Mouse (Mus musculus) erythroid progenitor cell, adult 5-6 weeks (primary cell): Measurements from ENCODE around the gene Ints11. TPM values are rescaled to one million over a fixed set of nuclear protein-coding genes. Genes with fewer than 3 reads are reported as not detected.

Experiments
- ATAC-seq: replicated peaks from 2 replicates; pipeline ENCODE4 v1.8.0; 2016; ENCODE audit warnings: moderate number of reproducible peaks, mild to moderate bottlenecking, moderate TSS enrichment, inconsistent platforms; ENCODE audit not compliant: poor library complexity, low FRiP score, severe bottlenecking
- total RNA-seq, 2 experiments: library from RNA; stranded (forward) in 1 of 2; stranded (reverse) in 1 of 2; fragments of 150-400 nt in 1 of 2; fragments of 186-747, 209-891 nt in 1 of 2; gene quantifications; 2 replicates each; pipeline versions ENCODE4 v1.2.3 to v1.2.4; 2015 to 2017; ENCODE audit warnings: low replicate concordance in 2 of 2

Gene Ints11
- total RNA-seq, 2 experiments from 2014 or later, result 7.9 to 14.7 TPM

- ATAC-seq, result no peak
Measured at GRCm38 (mm10) chr4:155891011-155891471, 21.7 kb downstream of the Ints11 start.

DNA sequence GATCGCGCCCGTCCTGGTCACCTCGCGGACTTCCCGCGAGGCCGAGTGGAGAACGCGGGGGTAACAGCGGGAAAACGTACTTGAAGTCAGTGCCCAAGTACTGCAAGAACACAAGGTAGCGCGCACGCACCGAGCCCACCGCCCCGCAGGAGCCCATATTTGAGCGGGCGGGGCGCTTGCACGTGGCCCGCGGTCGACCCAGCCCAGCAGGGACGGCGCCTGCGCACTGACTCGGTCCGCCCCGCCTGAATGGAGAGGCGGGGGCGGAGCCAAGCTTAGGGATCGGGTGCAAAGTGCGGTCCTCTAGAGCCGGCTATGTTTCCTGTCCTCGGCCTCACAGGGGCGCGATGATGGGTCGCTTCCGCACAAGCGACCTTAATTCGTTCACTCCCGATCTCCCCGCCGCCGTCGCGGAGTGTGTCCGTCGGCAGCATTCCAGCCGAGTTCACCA is 22.2 kb downstream of the Ints11 start, which contains the start of the genes Pusl1 and Acap3:
Gene Pusl1 (minus strand): TSS at position 231 of the 451 bp plus-strand sequence.
Gene Acap3 (plus strand): TSS at position 272 of the 451 bp plus-strand sequence.
- ATAC-seq, result peak; percentile 62

GRCm38 (mm10) chr4:155892017-155892416 is 22.7 kb downstream of the Ints11 start:
- ATAC-seq, result peak; percentile 66

DNA sequence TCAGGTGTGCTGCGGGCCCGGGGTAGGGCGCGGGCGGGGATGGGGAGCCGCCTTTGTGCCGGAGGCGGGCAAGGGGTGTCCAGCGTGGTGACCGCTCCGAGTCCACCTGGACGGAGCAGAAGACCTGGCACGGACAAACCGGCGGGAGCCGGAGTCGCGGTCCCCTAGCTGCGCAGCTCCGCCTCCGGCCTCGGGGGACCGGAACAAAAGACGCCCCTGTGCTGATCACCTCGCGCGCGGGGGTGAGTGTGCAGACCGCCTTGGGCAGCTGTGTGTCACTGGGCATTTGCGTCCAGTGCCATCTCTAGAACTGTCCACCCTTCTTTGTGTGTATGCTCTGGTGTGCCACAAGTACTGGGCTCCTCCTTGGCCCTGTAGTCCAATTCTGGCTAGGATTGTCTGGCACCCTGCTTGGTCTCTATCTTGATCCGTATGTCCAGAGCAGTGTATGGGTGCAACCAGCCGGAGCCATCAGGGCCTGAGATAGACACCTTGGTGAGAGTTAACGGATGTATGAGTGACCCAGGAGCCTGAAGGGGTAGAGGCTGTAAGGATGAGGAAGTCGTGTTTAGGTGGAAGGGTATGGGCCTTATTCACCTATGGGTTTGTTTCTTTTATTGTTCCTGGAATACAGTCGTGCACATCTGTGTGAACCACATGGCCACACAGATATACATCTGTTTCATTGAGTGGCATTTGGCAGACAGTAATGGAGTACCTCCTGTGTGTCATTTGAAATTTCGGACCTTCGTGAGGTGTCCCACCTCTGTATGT is 23.3 kb downstream of the Ints11 start:
- peak; percentile 21; the same call in 1 of the 2 replicates for ATAC-seq

DNA sequence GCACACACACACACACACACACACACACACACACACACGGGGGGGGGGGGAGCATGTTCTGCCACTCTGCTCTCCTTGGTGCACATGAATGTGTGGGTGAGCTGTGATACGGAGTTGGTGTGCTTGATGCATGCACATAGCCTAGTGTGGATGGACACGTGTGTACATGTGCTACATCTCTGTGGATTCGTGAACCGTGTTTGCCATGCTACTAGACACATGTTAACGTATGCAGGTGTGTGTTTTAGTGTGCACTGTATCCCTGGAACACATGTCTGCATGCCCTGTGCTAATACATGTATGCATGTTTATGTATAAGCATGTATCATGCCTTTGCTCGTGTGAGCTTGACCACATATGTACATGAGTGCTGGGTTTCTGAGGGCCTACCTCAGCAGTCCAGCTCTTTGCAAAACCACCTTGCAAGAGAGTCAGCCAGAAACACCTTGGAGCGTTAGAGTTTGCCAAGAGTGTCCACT is 23.9 kb downstream of the Ints11 start:
- no peak for ATAC-seq

DNA sequence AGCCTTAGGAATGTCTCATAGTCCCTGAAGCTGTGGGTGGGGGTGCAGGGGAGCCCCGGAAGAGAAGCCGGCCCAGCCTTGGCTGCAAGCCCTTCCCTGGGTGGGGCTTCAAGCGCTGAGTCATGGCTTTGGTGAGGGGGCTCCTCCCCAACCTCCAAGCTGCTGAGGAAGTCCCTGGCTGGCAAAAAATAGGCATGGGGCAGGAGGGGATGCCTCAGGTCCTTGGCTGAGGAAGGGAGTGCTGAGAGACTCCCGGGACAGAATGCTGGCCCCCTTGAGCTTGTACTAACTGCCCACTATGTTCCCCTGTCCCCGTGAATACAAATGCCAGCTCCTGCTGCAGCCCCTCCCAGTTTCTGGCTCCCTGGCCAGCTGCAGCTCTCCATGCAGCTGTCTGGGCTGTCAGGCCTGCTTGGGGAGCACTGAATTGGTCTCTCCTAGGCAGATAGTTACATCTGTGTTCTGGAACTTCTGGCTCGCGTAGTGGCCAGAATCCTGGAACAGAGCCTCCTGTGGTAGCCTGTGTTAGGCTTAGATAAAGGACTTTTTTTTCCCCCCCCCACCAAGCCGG is 25.1 kb downstream of the Ints11 start:
- peak; percentile 70 for ATAC-seq

DNA sequence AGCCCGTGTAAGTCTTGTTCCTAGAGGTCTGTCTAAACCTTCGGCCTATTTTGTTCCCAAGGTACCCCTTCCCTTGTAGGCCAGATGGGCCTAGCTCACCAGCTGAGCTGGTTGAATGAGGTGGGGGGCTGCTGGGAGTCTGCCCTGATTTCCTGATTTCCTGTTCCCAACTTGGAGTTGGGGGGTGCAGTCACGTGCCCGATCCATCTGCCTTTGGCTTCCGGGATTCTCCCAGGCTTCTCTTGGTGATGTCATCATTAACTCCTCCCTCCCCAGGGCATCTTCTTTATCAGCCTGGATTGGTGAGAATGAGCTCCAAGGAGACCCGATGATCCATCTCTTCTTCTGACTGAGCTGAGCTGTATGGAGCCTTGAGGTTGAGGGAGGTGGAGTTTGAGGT is 25.9 kb downstream of the Ints11 start:
- no peak for ATAC-seq

DNA sequence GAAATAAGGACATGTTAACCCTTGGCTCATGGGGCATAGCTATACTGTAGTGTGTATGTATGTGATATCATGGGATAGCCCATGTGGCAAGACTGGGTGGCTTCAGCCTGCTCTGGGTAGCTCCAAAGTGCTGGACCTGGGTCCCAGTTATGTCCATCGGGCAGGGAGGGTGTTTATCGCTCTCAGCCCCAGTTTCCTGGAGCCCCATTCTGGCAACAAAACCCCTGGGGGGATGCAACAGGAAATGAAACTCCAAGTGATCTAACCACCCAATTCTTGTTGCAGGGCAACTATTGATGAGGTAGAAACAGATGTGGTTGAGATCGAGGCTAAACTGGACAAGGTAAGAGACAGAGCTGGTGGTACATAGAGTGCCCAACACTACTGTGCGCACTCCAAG is 26.5 kb downstream of the Ints11 start:
- no peak for ATAC-seq

GRCm38 (mm10) chr4:155896461-155896860 is 27.1 kb downstream of the Ints11 start:
- no peak for ATAC-seq

DNA sequence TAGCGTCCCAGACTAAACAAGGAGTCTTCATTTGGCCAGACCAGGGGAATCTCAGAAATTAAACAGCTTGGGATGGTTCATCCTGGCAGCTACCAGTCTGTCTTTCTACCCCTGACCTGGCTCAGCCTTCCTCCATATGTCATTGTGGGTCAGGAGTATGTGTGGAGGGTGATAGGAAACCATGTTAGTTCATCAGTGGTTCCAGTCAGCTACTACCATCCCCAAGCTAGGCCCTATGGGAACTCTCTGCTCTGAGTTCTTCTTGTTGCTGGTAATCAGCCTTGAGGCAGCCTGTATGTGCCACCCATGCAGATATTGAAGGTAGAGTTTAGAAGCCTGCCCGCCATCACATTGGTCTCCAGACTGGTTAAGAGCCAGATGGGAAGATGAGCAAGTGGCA is 29.0 kb downstream of the Ints11 start:
- ATAC-seq, result no peak

DNA sequence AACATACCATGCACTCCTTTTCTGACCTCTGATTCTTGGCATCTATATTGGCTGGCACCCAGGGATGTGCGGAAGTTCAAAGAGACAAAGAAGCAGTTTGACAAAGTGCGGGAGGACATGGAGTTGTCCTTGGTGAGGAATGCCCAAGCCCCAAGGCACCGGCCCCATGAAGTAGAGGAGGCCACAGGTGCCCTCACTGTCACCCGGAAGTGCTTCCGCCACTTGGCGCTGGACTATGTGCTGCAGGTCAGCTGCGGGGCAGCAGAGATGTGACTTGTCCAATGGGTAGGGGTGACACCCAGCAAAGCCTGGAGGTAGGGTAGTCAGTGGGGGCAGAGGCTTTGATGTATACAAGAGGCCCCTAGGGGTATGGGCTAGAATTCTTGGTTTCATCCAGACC is 30.0 kb downstream of the Ints11 start:
- no peak for ATAC-seq

DNA sequence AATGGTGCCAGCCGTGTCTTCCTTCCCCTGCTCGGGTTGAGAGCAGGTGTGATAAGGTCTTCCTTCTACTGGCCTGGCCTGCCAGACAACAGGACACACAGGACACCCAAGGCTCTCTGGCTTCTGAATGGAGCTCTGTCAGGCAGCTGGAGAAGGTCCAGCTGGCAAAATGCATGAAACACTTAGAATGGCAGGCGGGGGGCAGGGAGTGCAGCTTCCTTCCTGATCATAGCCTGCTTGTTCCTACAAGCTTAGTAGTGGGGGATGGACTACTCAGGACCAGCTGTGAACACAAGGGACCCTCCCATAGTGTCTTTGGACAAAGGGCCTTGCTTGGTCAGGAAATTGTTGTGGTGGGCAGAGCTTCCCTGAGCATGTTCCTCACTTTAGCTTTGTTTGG is 31.9 kb downstream of the Ints11 start:
- no peak for ATAC-seq

GRCm38 (mm10) chr4:155903246-155903645 is 33.9 kb downstream of the Ints11 start:
- ATAC-seq, result no peak

GRCm38 (mm10) chr4:155904318-155905102 is 35.2 kb downstream of the Ints11 start:
- no peak for ATAC-seq

DNA sequence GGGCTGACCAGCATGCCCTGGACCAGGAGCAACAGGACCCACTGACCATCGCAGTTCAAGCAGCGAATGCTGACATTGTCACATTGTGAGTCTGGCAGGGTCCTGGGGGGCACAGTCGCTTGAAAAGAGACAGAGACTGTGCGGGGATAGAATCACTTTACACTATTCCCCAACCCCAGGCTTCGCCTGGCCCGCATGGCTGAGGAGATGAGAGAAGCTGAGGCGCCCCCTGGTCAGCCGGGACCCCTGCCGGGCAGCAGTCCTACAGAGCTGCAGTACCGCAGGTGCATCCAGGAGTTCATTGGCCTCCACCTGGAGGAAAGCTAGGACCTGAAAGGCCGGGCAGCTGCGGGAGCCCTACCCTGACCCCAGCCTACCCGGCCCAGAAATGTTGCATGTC is 36.3 kb downstream of the Ints11 start:
- ATAC-seq, result no peak

GRCm38 (mm10) chr4:155906125-155906524 is 36.8 kb downstream of the Ints11 start:
- ATAC-seq, result no peak

DNA sequence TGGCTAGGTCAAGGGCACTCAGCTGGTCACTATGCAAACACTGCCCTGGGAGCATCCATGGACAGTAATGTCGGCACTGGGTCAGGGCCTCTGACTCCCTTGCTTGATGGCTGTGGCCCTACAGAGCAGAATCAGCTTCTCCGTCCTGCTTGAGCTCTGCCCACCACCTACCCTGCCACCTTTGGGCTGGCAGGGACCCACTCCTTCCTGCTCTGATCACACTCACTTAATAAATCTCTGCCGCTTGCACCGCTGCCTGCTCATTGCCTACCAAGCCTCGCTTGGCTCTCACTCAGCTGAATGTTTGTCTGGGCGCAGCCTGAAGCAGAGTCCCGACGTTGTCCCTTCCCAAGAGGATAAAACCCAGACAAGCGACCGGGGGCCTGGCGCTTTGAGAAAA is 37.7 kb downstream of the Ints11 start:
- no peak for ATAC-seq

DNA sequence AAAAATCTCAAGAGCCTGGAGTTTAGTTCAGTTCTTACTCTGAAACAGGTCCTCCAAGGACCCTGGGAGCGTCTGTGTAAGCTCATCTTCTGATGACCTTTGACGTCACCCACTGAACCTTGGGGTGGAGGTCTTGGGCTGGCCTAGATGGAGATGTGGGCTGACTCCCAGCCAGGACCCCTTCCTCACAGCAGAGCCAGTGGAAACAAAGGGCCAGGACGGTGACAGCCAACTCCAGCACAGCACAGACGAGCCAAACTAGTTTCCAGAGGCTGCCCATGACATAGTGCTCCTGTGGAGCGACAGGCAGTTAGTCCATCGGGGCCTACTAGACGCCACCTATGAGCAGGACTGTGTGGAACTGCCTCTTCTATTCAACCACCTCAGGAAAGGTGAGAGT is 38.9 kb downstream of the Ints11 start:
- no peak for ATAC-seq

- ATAC-seq, result no peak
Measured at GRCm38 (mm10) chr4:155908751-155909150, 39.4 kb downstream of the Ints11 start.

DNA sequence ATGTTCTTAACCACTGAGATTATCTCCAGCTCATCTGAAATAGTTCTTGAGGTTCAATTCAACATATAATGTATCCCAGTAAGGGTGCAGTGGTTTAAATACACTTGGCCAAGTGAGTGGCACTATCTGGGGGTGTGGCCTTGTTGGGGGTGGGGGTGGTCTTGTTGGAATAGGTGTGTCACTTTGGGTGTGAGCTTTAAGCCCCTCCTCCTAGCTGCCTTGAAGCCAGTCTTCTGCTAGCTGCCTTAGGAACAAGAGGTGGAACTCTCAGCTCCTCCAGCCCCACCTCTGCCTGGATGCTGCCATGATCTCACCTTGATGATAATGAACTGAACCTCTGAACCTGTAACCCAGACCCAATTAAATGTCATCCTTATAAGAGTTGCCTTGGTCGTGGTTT is 62.7 kb downstream of the Ints11 start:
- no peak for ATAC-seq
